Mouse (Mus musculus) ES-CJ7 (cell line): ENCODE results near the gene Por.

Source experiments
- DNase-seq: peaks from one replicate; pipeline ENCODE4 v3.0.0; 2011; ENCODE audit warnings: low read depth, low spot score

The Por gene

DNA sequence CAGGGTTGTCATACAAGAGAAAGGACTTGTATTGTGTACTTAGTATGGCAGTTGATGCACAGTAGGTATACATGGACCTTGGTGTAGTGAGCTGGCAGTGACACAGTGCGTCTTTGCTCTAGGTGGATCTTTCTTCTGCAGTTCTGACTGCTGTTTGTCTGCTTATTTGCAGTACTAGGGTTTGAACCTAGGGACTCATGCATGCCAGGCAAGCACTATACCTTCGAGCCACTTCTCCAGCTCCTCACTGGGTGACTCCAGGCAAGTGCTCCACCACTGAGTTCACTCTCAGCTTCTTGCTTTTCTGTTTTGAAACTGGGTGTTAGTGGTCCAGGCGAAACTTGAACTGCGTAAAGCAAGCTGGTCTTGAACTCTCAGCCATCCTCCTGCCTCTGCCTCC lies 31.8 kb downstream of the Por start:
- DNase-seq = no peak

DNA sequence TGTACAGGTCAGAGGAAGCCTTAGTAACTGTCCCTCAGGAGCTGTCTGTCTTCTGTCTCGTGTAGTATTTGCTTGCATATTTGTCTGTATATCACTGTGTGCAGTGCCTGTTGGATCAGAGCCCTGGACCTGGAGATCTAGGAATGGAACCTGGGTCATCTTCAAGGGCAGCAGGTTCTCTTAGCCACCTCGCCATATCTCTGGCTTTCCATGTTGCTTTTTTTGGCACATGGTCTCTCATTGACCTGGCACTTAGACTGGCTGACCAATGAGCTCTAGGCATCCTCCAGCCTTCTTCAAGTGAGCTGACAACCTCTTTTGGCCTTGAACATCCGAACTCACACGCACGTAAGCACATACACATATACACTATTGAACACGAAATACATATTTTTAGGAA lies 32.4 kb downstream of the Por start:
- DNase-seq = no peak

- DNase-seq = peak; percentile 57
Measured at GRCm38 (mm10) chr5:135702682-135703192, 32.9 kb downstream of the Por start.

DNA sequence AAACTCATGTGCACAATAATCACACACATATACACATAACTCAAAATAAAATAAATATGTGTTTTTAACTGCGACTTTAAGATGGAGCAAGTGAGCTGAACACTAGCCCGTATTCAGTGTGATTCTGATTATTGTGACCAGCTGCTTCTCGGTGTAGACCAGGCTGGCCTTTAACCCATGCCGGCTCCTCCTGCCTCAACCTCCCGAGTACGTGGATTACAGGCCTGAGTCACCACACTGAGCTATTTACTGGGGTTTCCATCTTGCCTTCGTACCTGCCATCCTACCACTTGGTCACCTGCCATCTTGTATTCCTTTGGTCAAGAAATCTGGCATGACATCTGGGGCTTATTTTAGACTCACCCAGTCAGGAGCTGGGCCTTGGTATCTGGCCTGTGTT lies 33.6 kb downstream of the Por start:
- DNase-seq = no peak

DNA sequence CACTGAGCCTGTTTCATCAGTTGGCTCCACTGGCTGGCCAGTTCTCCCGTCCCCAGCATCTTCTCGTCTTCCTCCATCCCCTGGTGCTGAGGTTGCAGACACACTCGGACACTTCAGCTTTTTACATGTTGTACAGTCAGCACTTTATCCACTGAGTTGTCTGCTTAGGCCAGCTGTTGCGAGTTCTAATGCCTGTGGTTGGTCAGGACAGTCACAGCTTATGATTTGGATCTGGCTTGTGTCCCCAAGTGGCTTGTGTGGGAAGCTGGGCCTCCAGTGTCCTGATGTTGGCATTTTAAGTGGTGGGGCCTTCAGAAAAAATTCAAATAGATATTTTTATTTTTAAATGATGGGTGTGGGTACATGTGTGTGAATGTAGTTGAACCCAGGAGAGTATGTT lies 35.5 kb downstream of the Por start:
- no peak for DNase-seq

DNA sequence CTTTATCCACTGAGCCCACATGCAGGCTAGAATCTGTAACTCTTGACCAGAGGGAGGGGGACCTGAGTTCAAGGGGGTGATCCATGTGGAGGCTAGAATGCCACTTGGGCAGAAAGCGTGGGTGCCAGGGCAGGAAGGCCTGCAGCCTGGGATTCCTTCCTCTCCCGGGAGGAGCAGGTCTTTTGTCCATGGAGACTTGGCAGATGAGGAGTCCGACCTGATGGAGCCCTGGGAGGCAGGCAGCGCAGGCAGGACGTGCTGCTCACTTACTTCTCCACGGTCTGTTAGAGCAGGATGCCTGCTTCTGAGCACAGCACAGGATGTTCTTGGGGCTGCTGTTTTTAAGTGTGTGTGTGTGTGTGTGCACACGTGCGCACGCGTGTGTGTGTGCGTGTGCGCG lies 37.2 kb downstream of the Por start:
- no peak for DNase-seq

- no peak for DNase-seq
Measured at GRCm38 (mm10) chr5:135707855-135708254, 38.0 kb downstream of the Por start.

- DNase-seq = no peak
Measured at GRCm38 (mm10) chr5:135709716-135710115, 39.9 kb downstream of the Por start.

GRCm38 (mm10) chr5:135710599-135711214 lies 40.9 kb downstream of the Por start:
- no peak for DNase-seq

GRCm38 (mm10) chr5:135711582-135712355 lies 41.9 kb downstream of the Por start:
- DNase-seq = no peak

- DNase-seq = no peak
Measured at GRCm38 (mm10) chr5:135712803-135713202, 43.0 kb downstream of the Por start.

DNA sequence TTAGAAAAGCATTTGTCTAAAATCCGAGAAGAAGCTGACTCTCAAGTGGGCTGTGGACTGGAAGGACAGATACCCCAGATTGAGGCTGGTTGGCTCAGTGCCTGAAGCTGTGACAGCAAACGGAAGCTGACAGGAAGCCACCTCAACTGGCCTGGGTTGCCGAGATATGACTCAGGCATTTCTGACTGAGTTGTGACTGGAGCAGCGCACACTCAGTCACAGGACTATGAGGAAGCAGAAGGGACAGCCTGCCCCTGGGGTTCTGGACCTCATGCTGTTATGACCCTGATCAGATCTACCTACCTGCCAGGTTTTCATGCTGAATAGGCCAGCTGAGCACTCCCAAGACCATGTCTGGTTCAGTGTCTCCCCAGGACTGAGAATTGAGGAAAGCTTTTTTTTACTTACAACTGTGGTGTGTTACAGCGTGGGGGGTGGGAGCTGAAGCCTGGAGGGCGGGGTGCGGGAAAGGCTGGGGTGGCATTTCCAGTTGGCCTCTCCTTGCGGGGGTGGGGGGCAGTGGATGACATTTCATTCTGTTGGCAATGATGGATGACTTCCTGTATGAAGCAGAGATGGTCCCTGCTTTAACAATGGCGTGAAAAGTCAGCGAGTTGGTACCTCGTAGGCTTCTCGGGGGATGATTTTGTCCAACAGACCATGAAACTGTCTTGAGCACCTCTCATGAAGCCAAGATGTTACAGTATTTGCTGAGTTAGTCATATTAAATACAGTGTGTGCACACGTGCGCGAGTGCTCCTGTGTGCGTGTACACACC lies 43.8 kb downstream of the Por start:
- DNase-seq = no peak

DNA sequence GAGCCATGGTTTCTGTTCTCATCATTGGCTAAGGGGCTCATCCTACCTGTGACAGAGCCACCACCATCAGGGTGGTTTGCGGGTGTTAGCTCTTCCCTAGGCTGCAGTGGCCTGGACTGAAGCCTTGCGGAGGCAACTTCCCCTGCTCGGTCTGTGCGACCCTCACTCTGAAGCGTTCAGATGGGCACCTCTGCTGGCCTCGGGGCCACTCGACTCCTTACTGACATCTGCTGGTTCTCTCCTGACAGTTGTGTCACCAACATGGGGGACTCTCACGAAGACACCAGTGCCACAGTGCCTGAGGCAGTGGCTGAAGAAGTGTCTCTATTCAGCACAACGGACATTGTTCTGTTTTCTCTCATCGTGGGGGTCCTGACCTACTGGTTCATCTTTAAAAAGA lies 45.8 kb downstream of the Por start:
- no peak for DNase-seq

DNA sequence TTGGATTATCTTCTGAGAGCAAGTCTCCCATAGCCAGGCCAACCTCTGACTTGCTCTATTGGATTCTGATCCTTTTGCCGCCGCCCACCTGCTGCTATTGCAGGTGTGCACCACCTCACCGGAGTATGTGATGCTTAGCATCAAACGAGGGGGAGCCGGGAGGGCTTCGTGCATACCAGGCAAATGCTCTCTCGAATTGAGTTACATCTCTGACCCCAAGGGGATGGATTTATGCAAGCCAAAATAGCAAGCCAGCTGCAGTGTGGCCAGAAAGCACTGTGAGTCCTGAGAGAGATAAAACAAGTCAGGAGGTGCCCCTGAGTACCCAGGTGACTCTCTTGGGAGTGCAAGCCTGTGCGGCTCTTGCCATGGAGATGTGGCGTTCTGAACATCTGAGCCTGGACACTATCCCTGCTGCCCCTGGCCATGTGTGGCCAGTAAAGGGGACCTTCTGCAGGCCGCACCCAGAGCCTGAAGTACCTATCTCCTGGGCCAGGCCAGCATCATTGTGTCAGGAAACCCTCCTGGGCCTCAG lies 49.8 kb downstream of the Por start:
- no peak for DNase-seq

DNA sequence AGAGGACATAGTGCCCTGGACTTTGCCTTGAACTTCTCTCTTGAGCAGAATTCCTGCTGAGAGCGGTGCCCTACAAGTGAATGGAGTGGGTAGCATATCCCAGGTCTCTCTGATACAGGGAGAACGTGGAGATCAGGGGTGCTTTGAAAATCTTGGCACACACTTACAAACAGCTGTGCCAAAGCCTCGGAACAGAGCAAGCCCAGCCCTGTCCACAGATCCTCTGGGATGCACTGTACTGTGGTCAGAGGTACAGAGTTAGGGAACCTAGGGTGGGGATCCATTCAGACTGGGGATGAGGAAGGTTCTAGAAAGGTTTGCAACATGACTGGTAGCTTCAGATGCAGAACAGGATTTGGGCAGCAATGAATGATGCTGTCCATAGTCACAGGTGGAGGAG lies 50.3 kb downstream of the Por start:
- no peak for DNase-seq

DNA sequence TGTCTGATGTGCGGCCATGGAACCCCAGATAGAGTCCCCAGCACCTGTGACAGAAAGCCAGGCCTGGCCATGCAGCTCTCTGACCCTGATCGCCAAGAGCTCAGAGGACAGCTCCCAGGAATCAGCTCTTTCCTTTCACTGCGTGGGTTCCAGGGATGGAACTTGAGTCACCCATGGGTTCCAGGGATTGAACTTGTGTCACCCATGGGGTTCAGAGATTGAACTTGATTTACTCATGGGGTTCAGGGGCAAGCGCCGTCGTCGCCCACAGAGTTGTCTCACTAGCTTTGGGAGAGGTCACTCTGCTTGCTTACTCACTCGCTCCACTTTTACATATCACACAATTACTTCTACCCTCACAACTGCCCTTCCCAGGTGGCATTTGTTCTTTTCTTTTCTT lies 51.2 kb downstream of the Por start:
- no peak for DNase-seq

GRCm38 (mm10) chr5:135722121-135722520 lies 52.3 kb downstream of the Por start:
- DNase-seq = no peak

GRCm38 (mm10) chr5:135723165-135723751 lies 53.4 kb downstream of the Por start:
- DNase-seq = no peak

GRCm38 (mm10) chr5:135724536-135725322 lies 54.9 kb downstream of the Por start:
- no peak for DNase-seq

GRCm38 (mm10) chr5:135725391-135725841 lies 55.6 kb downstream of the Por start:
- DNase-seq = peak; percentile 31

GRCm38 (mm10) chr5:135725991-135726390 lies 56.2 kb downstream of the Por start:
- DNase-seq = no peak
